Mouse (Mus musculus) megakaryocyte progenitor cell, adult 5-6 weeks (primary cell): ENCODE measurements around the gene Zfp524. TPM values are rescaled to one million over a fixed set of nuclear protein-coding genes. Genes with fewer than 3 reads are reported as not detected.

Experiments used
- ATAC-seq: replicated peaks from 2 replicates; pipeline ENCODE4 v1.8.0; 2016; ENCODE audit warnings: mild to moderate bottlenecking, moderate TSS enrichment, inconsistent platforms; ENCODE audit not compliant: poor library complexity
- total RNA-seq, 2 experiments: library from RNA; stranded (forward) in 1 of 2; stranded (reverse) in 1 of 2; fragments of 157-497, 149-512 nt in 1 of 2; fragments of 200-1000 nt in 1 of 2; gene quantifications; 2 replicates each; pipeline versions ENCODE4 v1.2.3 to v1.2.4; 2015 to 2017

Zfp524 gene
- total RNA-seq, 2 experiments from 2014 or later, result 5.5 to 13.0 TPM

DNA sequence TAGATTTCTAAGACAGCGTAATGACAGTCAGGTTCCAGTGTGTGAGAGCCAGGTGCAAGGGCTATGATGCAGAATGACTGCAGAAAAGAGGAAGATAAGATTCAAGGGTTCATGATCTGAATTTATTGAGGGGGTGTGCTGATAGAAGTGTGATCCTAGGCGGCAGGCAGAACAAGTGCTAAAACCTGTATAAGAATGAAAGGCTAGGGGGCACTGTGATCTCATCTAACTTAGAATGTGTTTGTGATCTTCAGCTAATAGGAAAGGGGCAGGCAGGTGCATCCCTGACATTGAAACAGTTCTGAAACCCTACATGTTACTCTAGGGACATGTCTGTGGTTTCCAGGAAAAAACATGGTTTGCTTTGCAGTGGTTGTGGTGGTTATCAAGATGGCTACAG is 31.9 kb downstream of the Zfp524 start:
- ATAC-seq, result 0 out of 2 replicates have a peak, but pooled peaks have one; percentile 24

DNA sequence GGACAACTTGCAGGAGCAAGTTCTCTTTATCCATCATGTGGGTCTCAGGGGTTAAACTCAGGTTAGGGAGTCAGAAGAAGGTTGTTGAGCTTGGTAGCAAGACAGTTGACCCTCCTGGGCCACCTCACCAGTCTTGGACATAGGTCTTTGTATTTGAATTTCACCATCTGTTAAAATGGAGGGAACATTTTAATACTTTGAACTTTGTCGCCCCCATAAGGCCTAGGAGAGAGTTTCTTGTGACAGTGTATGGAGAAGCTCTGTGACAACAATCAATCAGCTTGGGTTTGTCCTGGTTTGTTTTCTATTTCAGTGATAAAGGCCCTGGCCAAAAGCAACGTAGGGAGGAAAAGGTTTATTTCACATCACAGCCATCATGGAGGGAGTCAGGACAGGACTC is 33.1 kb downstream of the Zfp524 start:
- ATAC-seq, result peak; percentile 67

DNA sequence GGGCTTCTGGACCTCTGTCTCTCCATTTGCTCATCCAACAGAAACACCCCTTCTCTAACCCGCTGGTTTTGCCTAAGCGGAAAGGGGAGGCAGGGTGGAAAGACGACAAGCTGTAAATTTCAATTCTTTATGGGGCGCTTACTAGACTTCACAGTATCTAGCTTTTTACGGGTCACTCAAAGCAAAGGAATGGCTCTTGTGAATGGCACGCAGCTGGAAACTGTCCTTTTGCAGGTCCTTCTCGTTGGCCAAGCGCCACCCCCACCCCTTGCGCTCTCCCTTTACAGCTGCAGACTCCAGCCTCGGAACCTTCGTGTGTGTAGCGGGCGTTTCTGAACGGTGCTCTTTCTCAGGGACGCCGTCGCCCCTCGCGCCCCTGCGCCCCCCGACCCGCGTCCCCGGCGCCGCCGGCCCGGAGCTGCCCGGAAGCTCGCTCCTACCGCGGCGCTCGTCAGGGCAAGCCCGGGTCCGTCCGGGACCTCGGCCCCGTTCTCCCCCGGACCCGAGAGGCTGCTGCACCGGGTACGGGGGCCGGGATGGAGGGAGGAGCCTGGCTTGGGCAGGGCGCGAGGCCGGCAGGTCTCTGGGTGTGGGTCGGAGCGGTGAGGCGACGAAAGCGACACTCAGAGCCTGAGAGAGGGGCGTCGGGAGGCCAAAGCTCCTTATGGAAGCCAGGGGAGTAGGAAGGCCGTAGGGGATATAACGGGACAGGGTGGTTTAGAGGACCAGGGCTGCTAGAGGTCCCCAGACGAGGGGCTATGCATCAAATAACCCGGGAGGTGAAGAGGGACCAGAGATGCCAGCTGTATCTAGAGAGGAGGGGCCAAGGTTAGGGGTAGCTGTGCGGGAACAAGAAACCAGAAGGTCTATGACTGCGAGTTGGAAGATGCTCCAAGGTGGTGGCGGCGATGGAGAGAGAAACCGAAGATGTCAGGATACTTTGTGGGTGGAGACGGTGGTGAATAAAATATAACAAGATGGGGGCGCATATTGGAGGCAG is 37.3 kb downstream of the Zfp524 start, which contains the start of gene Zfp580:
Gene Zfp580, plus strand, starts transcription at position 346 of the 1,000 bp plus-strand sequence.
- peak; percentile 54 for ATAC-seq

DNA sequence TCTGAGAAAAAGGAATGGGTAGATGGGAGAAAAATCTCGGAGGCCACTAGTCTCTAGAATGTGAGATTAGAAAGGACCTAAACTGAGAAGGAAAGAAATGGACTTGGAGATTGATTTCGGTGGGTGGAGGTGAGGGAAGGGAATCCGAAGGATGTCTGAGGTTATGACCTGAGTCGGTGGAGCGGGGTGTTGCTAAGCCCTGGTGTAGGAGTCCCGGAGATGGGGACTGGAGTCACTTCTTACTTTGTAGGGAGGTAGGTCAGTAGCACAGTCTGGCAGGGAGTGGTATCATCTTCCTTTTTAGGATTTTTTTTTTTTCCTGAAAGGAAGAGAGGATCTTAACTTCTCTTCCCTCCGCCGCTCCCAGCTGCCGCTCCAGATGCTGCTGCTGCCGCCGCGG is 38.2 kb downstream of the Zfp524 start:
- ATAC-seq, result no peak

DNA sequence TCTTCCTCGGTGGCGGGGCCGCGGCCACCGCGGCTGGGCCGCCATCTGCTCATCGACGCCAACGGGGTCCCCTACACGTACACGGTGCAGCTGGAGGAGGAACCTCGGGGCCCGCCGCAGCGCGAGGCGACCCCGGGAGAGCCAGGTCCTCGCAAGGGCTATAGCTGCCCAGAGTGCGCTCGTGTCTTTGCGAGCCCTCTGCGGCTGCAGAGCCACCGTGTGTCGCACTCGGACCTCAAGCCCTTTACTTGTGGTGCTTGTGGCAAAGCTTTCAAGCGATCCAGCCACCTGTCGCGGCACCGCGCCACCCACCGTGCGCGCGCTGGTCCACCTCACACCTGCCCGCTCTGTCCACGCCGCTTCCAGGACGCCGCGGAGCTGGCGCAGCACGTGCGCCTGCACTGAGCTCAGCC is 38.7 kb downstream of the Zfp524 start:
- no peak for ATAC-seq

DNA sequence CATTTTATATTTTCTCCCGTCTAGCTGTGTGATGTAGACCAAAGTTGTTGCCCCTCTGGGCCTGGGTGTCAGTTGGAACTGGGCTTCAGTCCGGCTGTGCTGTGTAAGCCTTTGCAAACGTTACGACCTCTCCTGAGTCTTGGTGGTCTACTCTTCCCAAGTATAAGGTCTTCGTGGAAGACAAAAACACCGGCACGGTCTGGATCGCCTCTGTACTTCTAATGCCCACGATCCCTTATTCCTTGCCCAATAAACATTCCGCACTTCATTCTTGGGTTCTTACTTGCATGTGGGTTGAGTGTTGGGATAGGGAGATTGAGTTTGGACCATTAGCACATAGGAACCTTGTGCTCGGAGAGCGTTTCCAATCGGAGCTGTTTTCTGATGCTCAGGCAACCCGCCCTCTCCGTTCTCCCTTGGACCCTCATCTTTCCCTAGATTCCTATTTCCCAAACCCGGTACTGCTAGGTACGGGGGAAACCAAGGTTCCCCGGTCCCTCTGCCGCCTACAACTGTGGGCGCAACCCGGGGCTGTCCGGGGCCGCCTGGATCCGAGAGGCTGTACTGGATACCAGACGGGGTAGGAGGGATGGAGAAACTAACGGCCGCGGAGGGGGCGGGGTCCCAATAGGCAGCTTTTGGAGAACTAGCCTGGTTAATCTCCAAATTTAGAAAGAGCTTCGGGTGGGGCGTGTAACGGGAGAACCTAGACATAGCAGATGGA is 39.4 kb downstream of the Zfp524 start:
- ATAC-seq, result peak; percentile 6; the same call in 1 of the 2 replicates

DNA sequence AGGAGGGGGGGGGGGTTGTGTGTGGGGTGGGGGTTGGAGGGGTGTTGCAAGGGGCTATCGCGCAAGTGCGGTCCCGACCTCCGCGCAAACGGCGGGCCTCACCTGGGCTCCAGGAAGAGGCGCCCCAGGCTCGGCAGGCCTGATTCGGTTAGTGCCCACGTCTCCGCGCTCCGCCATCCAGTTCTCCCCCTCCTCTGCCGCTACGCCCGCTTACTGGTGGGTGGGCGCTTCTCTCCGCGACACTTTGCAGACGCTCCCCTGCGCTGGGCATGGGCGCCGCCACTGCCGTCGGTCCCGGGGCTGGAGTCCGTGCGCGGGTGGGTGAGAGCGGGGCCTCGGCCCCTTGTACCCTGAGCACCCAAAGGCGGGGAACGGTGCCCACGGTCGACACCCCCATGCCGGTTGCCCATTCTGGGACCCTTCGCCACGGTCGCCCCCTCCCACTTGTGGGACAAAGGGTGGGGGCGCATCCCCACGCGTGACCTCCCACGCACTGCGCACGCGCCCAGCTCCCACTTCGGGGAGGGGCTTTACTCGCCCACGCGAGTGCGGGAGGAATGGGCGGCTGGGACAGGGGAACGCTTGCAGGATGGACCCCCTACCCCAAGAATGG is 42.5 kb downstream of the Zfp524 start:
- ATAC-seq, result no peak

DNA sequence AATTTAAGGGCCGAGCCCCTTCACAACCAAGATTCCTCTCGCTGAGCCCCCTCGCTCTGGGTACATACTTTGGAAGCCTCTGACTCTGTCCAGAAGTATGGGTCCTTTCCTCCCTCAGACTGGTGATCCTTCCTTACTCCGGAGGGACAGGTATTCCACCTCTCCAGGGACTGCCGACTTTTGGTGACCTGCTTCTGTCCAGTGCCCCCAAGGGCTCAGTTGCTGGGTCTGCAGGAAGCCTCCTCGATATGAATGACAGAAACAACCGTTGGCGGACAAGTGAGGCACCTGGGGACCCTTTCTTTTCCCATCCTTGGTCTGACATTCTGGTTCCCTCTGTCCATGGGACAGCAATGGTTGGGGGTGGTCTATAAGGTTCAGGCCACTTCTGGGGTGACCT is 43.2 kb downstream of the Zfp524 start:
- no peak for ATAC-seq

DNA sequence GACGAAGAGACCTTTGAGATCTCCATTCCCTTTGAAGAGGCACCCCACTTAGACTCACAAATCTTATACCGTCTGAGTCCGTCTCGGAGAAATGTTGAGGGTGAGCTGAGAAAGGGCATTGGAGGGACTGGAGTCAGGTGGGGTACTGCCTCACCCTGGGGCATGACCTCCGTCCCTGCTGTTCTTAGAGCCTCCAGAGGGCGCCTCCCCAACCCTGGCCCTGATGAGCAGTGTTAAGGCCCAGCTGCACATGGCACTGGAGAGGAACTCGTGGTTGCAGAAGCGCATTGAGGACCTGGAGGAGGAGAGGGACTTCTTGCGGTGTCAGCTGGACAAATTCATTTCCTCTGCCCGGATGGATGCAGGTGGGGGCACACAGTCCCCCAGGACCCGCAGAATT is 43.6 kb downstream of the Zfp524 start:
- ATAC-seq, result peak; percentile 18

DNA sequence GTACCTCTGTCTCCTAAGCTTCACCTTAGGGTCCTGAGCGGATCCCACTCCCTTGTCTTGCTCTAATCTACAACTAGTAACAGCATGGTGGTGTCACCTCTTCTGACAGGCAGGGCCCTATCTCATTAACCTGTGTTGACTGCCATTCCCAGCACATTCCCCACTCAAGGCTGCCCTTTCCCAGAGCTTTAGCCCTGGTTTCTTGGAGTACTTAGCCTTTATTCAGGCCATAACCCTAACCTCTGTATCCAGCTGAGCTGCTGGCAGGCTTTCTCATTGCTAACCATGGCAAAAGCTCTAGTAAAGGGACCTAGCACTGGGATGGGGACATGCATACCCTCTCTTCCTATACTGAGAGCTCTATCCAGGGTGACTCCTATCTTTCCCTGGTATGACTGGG is 44.4 kb downstream of the Zfp524 start:
- no peak for ATAC-seq

DNA sequence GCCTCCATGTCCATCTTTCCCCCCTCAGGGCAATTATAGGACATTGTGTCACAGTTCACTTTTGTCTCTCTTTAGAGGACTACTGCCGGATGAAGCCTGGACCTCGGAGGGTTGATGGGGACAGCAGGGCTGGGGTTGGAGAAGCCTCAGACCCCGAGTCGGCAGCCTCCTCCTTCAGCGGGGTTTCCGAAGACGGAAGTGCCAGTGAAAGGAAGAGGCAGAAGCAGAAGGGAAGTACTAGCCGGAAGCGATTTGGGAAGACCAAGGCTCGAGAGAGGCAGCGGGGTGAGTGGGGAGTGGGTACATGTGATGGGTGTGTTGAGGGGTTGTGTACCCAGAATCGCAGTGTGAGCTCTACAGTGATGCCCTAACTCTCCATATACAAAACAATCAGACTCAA is 45.2 kb downstream of the Zfp524 start:
- no peak for ATAC-seq

DNA sequence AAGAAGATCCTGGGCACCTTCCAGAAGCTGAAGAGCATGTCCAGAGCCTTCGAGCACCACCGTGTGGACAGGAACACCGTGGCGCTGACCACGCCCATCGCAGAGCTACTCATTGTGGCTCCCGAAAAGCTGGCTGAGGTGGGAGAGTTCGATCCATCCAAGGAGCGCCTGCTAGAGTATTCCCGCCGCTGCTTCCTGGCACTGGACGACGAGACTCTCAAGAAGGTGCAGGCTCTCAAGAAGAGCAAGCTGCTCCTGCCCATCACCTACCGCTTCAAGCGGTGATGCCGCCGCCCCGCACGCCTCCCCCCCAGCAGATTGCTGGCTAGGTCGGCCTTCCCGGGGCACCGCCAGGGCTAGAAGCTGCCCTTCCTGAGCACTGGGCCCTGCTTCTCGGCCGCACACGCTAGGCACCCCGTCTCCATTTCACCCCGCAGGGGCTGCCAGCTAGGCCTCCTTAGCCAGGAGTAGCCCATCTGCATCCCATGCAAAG is 46.1 kb downstream of the Zfp524 start:
- ATAC-seq, result peak; percentile 32

DNA sequence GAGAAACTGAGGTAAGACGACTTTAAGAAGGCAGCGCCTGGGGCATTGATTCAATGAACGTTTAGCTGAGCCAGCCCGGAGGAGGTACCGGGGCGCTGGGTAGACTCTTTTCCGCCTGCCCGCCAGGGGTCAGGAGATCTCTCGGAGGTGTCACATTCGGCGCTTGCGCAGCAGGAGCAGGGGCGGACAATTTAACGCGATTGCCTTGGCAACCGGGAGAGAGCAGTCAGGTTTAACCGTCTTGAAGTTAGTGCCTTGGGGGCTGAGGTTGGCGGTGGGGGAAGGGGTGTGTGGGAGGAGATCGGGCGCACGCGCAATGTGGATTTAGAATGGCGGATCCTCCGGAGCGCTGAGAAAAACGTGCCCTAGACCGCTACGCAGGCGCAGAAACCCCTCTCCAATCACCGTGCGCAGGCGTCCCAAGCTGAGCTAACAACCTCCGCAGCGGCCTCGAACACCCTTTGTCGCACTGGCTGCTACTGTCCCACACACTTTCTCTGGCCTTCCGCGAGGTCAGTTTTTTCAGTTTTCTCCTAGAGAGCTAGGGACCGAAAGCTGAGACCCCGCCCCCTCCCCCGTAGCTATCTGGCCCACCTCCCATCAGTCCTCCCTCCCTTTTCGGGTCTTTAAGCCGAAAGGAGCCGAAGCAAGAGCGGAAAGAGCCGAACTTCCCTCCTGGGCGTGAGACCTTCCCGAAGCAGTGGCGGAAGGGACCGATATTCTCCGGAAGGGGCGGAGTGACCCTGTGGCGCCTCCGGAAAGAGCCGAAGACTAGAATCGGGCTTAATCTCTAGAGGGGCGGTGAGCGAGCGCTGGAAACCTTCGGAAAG is 46.9 kb downstream of the Zfp524 start:
- ATAC-seq, result peak; percentile 63

DNA sequence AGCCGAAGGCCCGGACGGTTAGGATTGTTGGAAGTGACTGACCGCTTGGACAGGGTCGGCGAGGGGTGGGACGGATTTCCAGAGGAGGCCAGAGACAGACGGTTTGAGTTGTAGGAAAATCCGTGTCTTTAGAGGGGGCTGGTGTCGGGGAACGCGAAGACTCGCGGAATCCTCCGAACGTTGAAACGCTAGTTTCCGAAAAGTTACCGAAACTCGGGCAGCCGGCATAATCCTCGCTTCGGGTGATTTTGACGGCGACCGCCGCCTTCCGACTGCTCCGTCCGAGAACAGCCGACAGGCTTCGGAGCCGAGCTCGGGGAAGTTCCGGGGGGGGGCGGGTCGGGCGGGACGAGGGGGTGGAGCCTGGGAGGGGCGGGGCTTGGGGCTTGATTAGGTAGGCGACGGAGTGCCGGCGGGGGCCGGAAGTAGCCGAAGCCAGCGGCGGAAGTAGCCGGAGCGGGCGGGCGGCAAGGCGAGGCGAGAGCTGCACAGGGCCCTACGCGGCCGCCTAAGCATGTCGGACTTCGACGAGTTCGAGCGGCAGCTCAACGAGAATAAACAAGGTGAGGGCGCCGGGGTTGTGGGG is 47.7 kb downstream of the Zfp524 start, which contains the start of gene U2af2:
Gene U2af2, plus strand, starts transcription at position 370 of the 586 bp plus-strand sequence.
- ATAC-seq, result peak; percentile 33

DNA sequence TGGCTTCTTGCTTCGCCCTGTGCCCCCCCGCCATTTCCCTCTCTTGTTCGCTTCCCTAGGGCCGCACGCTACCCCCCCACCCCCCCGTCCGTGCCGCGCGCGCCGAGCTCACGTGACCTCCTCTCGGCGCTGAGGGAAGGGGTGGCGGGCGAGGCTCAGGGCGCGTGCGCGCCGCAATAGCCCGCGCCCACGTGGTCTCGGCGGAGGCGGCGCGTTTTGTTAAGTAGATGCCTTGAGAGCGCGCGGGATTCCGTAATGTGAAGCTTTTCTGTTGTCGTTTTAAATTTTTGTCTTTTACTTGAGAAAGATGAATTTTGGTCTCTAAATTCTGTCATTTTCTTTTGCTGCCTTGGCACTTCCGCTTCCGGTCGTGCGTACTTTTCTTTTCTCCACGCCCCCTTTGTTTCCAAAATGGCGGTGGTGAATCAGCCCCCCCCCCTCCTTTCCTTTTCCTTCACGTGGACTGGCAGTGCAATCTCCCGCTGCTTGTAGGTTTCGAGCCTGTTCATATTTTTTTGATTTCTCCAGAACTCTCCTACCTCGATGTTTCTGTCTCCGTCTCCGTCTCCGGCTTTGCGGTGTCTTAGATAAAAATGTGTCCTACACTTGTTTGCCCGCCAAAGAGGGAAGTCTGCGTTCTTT is 48.3 kb downstream of the Zfp524 start:
- peak; percentile 15; the same call in 1 of the 2 replicates for ATAC-seq

DNA sequence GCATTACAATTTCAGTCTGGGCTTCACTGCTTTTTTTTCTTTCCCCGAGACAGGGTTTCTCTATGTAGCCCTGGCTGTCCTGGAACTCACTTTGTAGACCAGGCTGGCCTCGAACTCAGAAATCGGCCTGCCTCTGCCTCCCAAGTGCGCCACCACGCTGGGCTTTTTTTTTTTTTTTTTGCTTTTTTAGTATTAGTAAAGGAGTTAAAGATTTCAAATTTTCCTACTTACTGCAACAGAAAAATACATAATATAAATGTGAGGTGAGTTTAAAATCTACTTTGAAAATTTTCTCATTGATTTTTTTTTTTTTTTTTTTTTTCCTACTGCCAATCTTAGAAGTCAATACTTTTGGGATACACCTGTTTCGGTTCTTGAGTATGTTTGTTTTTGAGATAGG is 50.7 kb downstream of the Zfp524 start:
- ATAC-seq, result no peak
